Mouse (Mus musculus) left cerebral cortex, adult 18-20 months (tissue): ENCODE data around the gene Wdr83. TPM values are rescaled to one million over a fixed set of nuclear protein-coding genes. Genes with fewer than 3 reads are reported as not detected.
A peak's percentile ranks its signal among the peaks of the same experiment; 100 is the strongest.
"Not testable (repeated sequence)": the region's sequence is repeated elsewhere in the genome, so short reads cannot be mapped to it uniquely, and the experiment has no call there.

Source experiments
- DNase-seq, 2 experiments: peaks; one replicate each; pipeline ENCODE4 v3.0.0; 2021 to 2022; ENCODE audit warnings: low spot score in 2 of 2, mixed read lengths in 1 of 2
- long read RNA-seq, 2 experiments: library from polyadenylated mRNA; stranded (forward); transcript quantifications; one replicate each; pipeline ENCODE4 v2.0.0; 2021
- total RNA-seq, 2 experiments: library from RNA; stranded (reverse); gene quantifications; 2 replicates each; pipeline ENCODE4 v1.2.3; 2021

Gene Wdr83
- 10 to 100 TPM; 24.3 to 24.5 TPM for total RNA-seq
- long read RNA-seq, experiment 1, transcript Wdr83-201 (9 exons, 1,238 nt), result major isoform, 6 of 21 reads
- long read RNA-seq, experiment 1, partial matches to known transcripts, result 7 of 21 reads
- long read RNA-seq, experiment 1, other reads (novel, unspliced or antisense), result 3 of 21 reads
- long read RNA-seq, experiment 2, transcript Wdr83-201 (9 exons, 1,238 nt), result major isoform, 11 of 20 reads
- long read RNA-seq, experiment 2, partial matches to known transcripts, result 3 of 20 reads
- long read RNA-seq, experiment 2, other reads (novel, unspliced or antisense), result 3 of 20 reads

DNA sequence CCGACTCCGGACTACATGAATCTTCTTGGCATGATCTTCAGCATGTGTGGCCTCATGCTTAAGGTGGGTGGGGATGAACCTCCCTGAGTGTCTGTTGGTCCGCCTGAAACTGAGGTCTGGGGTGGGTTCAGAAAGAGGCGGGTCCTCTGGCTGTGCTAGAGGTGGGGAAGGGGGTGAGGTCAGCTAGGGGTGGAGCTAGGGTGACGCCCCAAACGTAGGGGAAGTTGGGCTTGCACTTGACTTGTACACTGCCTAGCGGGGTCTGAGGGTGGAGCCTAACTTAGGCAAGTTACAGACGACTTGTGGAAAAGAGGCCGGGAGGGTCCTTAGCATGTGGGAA, at the start of gene Wdr83:
Gene Wdr83, minus strand, starts transcription at position 91 of the 340 bp plus-strand sequence.
- DNase-seq, result no peak

DNA sequence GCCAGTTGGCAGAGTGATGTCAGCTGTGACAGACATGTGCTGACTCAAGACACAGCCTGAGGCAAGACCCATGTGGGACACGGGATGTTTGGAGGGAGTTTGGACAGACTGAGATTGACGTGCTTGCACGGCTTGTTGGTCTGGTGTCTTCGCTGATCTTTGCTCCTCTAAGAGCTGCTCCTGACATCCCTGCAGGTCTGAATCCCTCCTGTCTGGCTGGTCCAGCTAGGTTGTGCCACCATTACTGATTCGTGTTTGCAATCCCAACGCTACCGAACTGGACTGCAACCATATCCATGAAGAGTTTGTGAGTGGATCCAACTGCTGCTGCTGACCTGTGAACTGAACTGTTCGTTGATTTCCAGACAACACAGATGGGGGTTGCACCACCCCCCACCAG, 42.6 kb upstream of the Wdr83 start:
- DNase-seq, result no peak

DNA sequence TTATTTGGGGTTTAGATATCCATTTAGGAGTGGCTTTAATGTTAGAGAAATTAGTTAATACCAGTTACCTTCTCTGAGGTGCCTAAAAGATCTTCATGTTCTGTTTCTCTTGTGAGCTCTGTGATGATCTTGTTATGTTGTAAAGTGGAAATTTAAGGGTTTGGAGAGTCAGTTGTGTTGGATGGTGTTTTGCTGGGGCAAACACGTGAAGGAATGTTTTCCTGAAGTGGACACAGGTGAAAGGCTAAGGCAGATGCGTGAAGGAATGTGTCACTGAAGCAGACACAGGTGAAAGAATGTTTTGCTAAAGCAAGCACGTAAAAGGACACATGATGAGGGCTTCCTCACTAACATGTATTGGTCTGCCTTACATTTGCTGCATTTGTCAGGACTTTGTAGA, 41.9 kb upstream of the Wdr83 start, which contains the start of gene Zfp791:
Gene Zfp791, minus strand, starts transcription at position 101 of the 400 bp plus-strand sequence.
- DNase-seq, result no peak

DNA sequence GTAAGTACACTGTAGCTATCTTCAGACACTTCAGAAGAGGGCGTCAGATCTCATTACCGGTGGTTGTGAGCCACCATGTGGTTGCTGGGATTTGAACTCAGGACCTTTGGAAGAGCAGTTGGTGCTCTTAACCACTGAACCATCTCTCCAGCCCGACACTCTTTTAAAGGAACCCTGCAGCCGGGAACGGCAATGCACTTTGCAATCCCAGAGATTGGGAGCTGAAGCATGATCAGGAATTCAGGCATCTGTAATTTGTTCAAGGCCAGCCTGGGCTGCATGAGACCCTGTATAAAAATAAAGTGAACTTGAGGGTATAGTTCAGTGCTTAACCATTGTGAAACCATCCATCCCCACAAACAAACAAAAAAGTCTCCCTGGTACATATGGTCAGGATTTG, 39.1 kb upstream of the Wdr83 start:
- DNase-seq, result not testable (repeated sequence)

DNA sequence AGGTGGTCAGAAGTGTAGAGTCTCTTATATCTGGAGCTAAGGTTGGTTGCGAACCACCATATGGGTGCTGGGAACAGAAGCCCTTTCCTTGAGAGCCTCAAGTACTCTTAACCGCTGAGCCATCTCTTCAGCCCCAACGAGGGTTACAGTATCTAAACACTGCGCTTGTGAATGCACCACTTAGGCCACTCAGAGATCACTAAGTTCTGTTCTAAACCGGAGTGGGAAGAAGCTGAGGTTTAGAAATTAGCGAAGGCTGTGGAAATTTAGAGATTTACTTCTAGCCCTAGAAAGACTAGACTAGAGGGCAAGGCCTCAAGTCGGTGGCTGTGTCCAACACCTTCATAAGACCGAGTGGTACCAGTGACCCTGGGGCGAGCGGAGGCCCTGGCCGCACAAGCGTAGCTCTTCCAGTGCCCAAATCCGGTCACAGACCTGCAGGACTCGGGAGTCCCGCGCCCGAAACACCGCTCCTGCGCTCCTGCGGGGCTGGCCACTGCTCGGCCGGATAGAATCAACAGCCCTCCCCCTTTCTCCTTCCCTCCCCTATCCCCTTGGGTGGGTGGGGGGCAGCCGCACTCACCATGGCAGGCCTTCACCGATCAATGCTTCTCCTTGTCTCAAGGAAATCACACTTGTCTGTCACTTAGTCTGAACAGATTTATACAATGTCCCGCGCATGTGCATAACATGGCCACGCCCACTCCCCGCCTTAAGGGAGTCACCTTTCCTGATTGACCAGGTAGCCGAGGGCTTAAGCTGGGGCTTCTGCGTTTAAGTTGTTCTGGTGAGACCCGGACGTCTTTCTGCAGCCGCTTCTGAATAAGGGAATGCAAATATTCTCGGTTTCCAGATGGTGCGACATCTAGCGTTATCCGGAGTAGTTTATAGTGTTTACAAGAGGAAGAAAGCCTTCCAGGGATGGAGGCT, 38.2 kb upstream of the Wdr83 start:
- DNase-seq, result peak; percentile 78 to 87

DNA sequence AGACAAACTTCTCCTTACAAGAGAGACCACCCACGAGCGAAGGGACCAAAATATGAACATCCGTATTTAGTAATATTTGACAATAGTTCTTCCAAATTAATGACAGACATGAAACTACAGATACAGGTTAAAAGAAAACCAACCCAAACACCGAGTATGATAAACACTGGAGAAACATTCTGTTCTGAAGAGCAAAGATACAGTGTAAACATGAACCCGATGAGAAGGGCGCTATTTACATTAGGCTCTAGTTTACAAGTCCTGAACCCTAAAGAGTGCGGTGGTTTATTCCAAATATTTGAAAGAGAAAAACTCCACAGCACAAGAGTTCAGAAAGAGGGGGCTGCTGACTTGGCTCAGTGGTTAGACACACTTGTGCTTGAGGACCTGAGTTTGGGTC, 35.9 kb upstream of the Wdr83 start:
- DNase-seq, result no peak

DNA sequence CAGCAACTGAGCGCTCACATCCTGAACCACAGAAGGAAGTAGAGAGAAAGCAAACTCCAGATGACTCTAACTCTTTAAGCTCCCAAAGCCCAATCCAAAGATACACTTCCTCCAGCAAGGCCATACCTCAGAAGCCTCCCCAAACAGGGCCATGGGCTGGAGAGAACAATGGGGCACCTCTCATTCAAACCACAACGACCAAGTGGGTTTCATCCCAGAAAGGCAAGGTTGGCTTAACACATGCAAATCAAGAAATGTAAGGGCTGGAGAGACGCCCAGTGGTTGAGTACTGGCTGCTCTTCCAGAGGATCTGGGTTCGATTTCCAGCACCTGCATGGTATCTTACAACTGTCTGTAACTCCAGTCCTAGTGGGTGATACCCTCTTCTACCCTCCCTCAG, 34.4 kb upstream of the Wdr83 start:
- no peak for DNase-seq

DNA sequence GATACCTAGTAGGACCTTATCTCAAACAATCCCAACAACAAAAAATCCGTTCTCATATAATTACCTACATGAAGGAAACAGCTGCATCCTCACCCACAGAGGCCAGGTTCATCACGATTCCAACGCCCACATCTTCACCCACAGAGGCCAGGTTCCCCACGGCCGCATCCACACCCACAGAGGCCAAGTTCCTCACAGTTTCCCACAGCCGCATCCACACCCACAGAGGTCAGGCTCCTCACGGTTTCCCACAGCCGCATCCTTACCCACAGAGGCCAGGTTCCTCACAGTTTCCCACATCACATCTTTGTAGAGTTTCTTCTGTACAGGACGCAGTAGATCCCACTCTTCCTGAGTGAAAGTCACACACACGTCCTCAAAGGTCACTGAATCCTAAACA, 32.1 kb upstream of the Wdr83 start:
- DNase-seq, result no peak

DNA sequence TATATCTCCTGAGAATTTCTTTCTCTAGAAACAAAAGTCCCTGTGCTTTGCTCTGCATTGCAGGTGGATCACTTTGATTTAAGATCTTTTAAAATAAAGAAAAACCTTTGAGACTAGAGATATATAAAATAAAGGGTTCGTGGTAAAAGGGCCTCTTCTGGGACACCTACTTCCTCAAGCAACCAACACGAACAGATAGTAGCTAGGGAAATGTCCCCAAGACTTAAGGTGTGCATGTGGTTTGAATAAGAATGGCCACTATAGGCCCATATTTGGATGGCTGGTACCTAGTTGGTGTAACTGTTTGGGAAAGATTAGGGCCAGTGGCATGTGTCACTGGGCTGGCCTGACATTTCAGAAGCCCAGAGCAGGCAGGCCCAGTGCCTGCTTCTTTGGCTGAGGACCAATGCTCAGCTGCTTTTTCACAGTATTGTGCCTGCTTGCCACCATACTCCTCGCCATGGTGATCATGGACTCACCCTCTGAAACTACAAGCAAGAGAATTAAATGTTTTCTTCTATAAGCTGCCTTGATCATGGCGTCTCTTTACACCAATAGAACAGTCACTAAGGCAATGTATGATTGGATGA, 19.1 kb upstream of the Wdr83 start:
- no peak for DNase-seq

DNA sequence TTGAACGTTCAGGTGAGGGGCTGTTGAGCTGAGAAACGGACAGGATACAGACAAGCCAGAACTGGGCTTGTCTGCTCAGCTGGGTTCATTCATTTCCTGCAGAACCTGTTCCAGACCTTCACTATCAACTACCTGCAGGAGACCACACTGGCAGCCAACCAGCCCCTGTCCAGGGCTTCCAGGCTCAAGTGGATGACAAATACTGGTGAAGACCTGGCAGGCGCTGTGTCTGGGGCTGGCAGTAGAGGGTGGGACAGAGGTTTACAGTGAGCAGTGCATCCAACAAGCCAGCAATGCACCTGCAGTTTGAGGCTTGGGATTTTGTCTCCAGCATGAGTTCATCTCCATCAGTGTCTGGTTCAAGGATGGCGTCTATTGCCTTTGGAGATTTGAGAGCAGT, 15.7 kb upstream of the Wdr83 start:
- no peak for DNase-seq

DNA sequence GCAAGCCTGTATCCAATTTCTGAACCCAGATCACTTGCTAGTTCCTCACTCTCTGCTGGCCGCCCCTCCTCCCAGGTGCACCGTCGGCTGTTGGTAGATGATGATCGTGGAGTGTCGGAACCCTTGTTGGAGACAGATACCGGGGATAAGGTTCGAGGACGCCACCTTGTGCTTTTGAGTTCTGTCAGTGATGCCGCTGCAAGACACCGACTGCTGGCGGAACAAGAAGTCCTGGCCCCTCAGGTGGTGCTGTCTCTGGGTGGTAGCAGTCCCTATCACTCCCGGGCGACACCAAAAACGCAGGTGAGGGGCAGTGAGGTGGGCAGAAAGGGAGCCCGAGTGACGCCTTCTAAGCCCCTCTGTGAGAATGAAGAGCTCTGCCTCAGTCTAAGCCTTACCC, 15.1 kb upstream of the Wdr83 start:
- no peak for DNase-seq

DNA sequence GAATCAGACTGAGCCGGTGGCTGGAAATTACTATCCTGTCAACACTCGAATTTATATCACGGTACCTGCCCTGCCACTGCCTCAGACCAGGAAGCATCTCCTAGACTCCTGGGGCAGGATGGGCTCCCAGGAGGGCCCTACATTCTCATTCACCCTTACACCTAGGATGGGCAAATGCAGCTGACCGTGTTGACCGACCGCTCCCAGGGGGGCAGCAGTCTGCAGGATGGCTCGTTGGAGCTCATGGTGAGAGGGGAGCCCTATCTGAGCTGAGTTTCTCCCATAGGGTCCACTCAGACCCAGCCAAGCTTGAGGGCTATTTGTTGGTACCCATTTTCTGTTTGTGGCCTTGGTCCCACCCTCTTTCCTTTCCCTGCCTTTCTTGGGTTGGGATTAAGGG, 14.5 kb upstream of the Wdr83 start:
- no peak for DNase-seq

DNA sequence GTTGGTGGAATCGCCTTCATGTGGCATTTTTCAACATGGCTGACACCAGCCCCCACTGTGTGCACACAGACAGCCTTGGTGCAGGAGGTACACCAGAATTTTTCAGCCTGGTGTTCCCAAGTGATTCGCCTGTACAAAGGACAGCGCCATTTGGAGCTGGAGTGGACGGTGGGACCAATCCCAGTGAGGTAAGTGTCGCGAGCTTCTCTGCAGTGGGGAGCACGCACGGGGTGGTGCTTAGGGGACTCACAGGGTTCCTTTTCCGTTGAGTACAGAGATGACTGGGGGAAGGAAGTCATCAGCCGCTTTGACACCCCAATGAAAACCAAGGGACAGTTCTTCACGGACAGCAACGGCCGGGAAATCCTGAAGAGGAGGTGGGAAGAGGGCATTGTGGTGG, 13.9 kb upstream of the Wdr83 start:
- no peak for DNase-seq

DNA sequence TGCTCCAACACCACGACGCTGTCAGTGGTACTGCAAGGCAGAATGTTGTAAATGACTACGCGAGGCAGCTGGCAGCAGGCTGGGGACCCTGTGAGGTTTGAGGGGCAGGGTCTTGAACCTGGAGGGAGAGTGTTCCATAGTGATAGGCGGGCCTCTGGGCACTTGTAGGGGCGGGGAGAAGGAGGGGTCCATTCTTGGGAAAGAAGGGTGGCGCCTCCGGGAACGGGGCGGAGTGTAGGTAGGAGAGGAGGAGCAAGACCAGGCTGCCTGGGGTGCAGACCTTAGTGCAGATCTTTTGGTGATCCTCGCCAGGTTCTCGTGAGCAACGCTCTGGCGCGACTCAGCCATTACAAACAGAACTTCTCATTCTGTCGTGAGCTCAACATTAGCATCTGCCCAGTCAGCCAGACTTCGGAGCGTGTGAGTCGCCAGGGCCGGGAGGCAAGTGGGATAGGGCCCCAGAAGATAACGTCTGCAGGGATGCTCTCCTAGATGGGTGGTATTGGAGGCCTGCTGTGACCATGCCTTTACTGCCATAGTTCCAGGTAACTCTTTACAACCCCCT, 10.5 kb upstream of the Wdr83 start:
- DNase-seq, result no peak

DNA sequence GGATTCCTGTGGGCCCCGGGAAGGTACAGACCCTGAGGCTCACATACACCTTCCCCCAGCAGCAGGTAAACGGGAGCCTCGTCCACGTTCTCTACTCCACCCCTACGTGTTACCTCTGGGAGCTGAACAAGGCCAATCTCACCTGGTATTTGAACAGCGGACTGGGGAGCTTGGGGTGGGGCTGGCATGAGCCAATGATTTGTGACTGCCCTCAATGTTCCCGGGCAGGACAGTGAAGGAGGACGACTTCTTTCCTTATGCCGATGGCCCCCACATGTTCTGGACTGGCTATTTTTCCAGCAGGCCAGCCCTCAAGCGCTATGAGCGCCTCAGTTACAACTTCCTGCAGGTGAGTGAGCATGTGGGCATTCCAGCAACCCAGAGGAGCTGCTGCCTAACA, 9.8 kb upstream of the Wdr83 start:
- no peak for DNase-seq

DNA sequence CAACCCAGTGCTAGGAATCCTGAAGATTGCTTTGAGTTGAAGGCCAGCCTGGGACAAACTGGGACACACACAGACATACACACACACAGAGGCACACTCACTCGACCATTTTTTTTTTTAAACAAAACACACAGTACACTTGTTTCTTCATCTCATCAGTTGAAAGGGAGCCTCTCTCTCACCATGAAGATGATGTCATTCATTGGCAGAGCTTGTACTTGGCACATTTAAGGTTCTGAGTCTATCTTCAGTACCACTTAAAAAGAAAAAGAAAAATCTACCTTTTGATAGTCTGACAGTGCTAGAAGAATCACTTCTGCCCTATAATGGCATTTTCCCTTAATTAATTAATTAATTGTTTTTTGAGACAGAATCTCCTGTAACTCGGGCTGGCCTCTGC, 7.7 kb upstream of the Wdr83 start:
- no peak for DNase-seq

DNA sequence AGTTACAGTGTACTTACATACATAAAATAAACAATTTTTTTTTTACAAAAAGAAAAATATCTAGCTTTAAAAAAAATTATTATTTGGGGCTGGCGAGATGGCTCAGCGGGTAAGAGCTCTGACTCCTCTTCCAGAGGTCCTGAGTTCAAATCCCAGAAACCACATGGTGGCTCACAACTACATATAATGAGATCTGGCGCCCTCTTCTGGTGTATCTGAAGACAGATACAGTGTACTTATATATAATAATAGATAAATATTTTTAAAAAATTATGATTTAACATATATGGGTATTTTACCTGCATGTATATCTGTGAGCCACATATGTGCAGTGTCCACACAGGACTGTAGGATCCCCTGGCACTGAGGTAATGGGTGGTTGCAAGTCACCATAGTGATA, 5.1 kb upstream of the Wdr83 start:
- DNase-seq, result no peak

DNA sequence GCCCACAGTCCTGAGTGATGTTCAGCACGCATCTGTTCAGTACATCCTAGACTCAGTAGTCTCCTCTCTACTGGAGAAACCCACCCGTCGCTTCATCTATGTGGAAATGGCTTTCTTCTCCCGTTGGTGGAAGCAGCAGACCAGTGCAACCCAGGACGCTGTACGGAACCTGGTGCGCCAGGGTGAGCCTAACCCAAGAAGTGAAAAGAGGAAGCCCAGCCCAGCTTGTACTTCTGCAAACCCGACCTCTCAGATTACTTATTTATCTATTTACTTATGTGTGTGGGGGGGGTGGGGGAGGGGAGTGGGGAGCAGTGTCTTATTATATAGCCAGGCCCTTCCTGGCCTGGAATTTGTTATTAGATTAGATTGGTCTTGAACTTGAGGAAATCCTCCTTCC, 3.5 kb upstream of the Wdr83 start:
- DNase-seq, result no peak

DNA sequence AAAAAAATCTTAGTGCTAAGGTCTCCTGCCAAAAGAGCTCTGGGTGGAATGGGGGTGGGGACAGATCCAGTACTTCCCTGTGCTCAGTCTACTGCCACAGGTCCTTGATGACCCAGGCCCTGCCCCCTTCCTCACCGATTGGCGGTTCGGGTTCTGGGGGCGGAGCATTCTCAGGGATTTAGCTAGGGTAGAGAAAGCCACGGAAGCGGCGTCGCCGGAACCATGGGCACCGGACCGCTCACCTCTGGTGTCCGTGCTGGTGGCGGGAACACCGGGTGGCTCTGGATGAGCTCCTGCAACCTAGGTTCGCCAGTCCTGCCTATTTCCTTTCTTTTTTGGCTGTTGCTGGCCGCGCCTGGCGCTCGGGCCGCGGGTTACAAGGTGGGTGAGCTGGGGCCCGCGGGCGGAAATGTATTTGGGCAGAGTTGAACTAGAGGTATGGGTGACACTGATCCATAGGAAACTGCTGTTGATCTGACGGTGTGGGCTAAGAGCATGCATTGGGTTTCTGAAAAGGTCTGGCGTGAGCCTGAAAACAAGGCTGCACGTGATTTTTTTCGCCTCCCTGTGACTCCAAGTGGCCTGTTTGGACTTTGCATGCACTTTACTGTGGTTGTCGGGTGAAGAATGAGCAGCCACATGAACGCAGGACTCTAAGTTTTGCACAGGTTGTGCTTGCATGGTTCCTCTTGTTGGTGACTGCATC, 2.2 kb upstream of the Wdr83 start, which contains the start of gene Man2b1:
Gene Man2b1, plus strand, starts transcription at position 163 of the 706 bp plus-strand sequence.
- peak; percentile 84 to 89 for DNase-seq

DNA sequence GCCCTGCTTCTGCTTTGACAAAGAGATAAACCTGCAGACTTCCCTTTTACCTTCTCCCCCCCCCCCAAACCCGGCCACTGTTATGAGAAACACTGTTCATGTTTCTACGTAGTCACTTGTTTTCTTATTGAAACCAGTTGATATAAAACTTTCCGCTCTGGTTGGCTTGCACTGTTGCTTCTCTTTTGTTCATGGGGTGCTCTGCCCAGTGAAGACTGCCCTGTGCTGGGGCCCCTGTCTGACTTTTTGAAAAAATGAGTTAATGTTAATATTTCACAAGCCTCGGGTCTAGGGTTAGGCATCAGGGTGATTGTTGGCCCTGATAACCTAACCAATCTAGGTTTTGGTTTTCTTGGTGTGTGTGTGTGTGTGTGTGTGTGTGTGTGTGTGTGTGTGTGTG, 1.1 kb upstream of the Wdr83 start:
- not testable (repeated sequence) for DNase-seq
